Mouse (Mus musculus) neural tube, embryonic 14.5 days (tissue): ENCODE measurements around the gene Slit1. TPM values are rescaled to one million over a fixed set of nuclear protein-coding genes. Genes with fewer than 3 reads are reported as not detected.

Experiments
- microRNA-seq: library from miRNA; unstranded; fragments of <30 nt; microRNA quantifications from one replicate; pipeline ENCODE4, GENCODE M21; 2016
- polyA plus RNA-seq: library from polyadenylated mRNA; unstranded; fragments of >200 nt; fragmentation: Nextera tagmentation; extraction: Ambion mirVana; gene quantifications from 2 replicates; pipeline ENCODE4 v1.2.1, GENCODE M21; 2014

Gene Slit1
- polyA plus RNA-seq, 1 experiment from 2014 or later, result 53.5 TPM

Small RNA genes lying within 50 kb of the gene (microRNA-seq; reads per million reads assigned to microRNA genes)
- gene Mir8091, result not detected

Other genes with a start within 250 kb of the Slit1 start
- 3.9 and 4.6 TPM in 2 replicates for gene Gm340, start 161.3 kb downstream of the Slit1 start, polyA plus RNA-seq
- 3.6 and 5.9 TPM in 2 replicates for gene Arhgap19, start 58.4 kb upstream of the Slit1 start, polyA plus RNA-seq
- gene Frat1, start 86.3 kb upstream of the Slit1 start, polyA plus RNA-seq, result 25.0 and 31.4 TPM in 2 replicates
- gene Frat2, start 104.5 kb upstream of the Slit1 start, polyA plus RNA-seq, result 5.4 and 12.0 TPM in 2 replicates
- 10.7 and 14.7 TPM in 2 replicates for gene Rrp12, start 152.5 kb upstream of the Slit1 start, polyA plus RNA-seq
- 521 and 528 TPM in 2 replicates for gene Pgam1, start 168.3 kb upstream of the Slit1 start, polyA plus RNA-seq
- 60.7 and 69.2 TPM in 2 replicates for gene Exosc1, start 189.8 kb upstream of the Slit1 start, polyA plus RNA-seq
- gene Zdhhc16, start 189.8 kb upstream of the Slit1 start, polyA plus RNA-seq, result 67.7 and 72.7 TPM in 2 replicates
- 33.7 and 34.8 TPM in 2 replicates for gene Mms19, start 237.5 kb upstream of the Slit1 start, polyA plus RNA-seq
- 8.2 and 9.9 TPM in 2 replicates for gene Ubtd1, start 238.1 kb upstream of the Slit1 start, polyA plus RNA-seq